Comparison of ENCODE assay signal across 29 mouse cellular contexts in genomic region chr10:108514671-108515070, GRCm38 (mm10).
DNase-seq lines count a peak whose midpoint lies in the region; ATAC-seq and TF ChIP-seq lines count a peak whose summit lies in the region.
"Had no signal": no experiment of that assay in that cellular context is flagged by ENCODE, and none has a peak within 500 bp of the region (broad histone marks: within the 10 kb centered on the region; RNA-seq: fewer than 3 reads in every experiment).

No protein-coding gene starts in this region.

- H3K4me3 ChIP-seq in hindbrain, embryonic 15.5 days, result no peak overlapping the region
- no peak overlapping the region for H3K4me3 ChIP-seq in hindbrain, embryonic 10.5 days
- no peak overlapping the region for H3K4me3 ChIP-seq in neural tube, embryonic 13.5 days
- no peak overlapping the region for H3K4me3 ChIP-seq in cortical plate, adult 2 months (ENCODE audit: insufficient read depth, low read length)
- H3K4me3 ChIP-seq in small intestine, adult 2 months (ENCODE audit: low read depth, low read length), result no peak overlapping the region
- H3K4me3 ChIP-seq: erythroblast, embryonic 14.5 days; forebrain, embryonic 12.5 days; hindbrain, embryonic 13.5 days; liver, embryonic 13.5 days; midbrain, embryonic 15.5 days had no signal

- no peak for ATAC-seq in hindbrain, embryonic 15.5 days (ENCODE audit: low FRiP score, low read depth)
- no peak for ATAC-seq in neural tube, embryonic 13.5 days (ENCODE audit: low read depth)
- ATAC-seq: intestine, postnatal 0 days; midbrain, embryonic 15.5 days had no signal

- H3K27me3 ChIP-seq in hindbrain, embryonic 15.5 days, result no peaks in the 10 kb centered on the region
- H3K27me3 ChIP-seq in hindbrain, embryonic 10.5 days (ENCODE audit: insufficient read depth, poor library complexity, severe bottlenecking), result no peaks in the 10 kb centered on the region
- no peaks in the 10 kb centered on the region for H3K27me3 ChIP-seq in neural tube, embryonic 13.5 days
- H3K27me3 ChIP-seq in small intestine, adult 2 months (ENCODE audit: control insufficient read depth, insufficient read depth, low read length), result no peaks in the 10 kb centered on the region
- H3K27me3 ChIP-seq: CH12.LX; forebrain, embryonic 12.5 days; hindbrain, embryonic 13.5 days; liver, embryonic 13.5 days; midbrain, embryonic 15.5 days had no signal

- TF ChIP-seq POLR2A in cortical plate, adult 2 months (IDR thresholded peaks at IDR 0.05; ENCODE audit: extremely low read depth, insufficient read depth, low read length), result no peak
- no peak for TF ChIP-seq POLR2A in small intestine, adult 2 months (IDR thresholded peaks at IDR 0.05; ENCODE audit: low read depth, low read length)

- DNase-seq in hindbrain, embryonic 10.5 days (ENCODE audit: low spot score), result no peak
- no peak for DNase-seq in neural tube, embryonic 10.5 days (ENCODE audit: extremely low spot score, low spot score)
- DNase-seq in frontal cortex, postnatal 10 days (ENCODE audit: low spot score in 2 of 2), result no peak
- DNase-seq: adrenal gland, postnatal 10 days; cerebellum, adult 18-20 months; cerebellum, postnatal 10 days; gastrocnemius, postnatal 10 days; heart, postnatal 36 days; kidney, adult 9 months; kidney, postnatal 10 days; left cerebral cortex, postnatal 4 days; liver, embryonic 13.5 days; lung, adult 2 months; lung, postnatal 10 days; right cerebral cortex, postnatal 14 days; thymus, adult 18-20 months; thymus, postnatal 4 days had no signal

- no peak overlapping the region for H3K4me2 ChIP-seq in hindbrain, embryonic 15.5 days
- no peak overlapping the region for H3K4me2 ChIP-seq in neural tube, embryonic 13.5 days
- H3K4me2 ChIP-seq: forebrain, embryonic 12.5 days; hindbrain, embryonic 13.5 days; liver, embryonic 13.5 days; midbrain, embryonic 15.5 days had no signal

- no peaks in the 10 kb centered on the region for H3K4me1 ChIP-seq in hindbrain, embryonic 15.5 days (replicated peaks)
- H3K4me1 ChIP-seq in hindbrain, embryonic 10.5 days (replicated peaks), result no peaks in the 10 kb centered on the region
- no peaks in the 10 kb centered on the region for H3K4me1 ChIP-seq in neural tube, embryonic 13.5 days (replicated peaks)
- H3K4me1 ChIP-seq in cortical plate, adult 2 months (ENCODE audit: control insufficient read depth, insufficient read depth, low read length), result peaks cover 7% of the 10 kb centered on the region; the same call in 1 of the 2 replicates
- H3K4me1 ChIP-seq in small intestine, adult 2 months (ENCODE audit: control insufficient read depth, insufficient read depth, insufficient read length, low read length), result no peaks in the 10 kb centered on the region
- H3K4me1 ChIP-seq: forebrain, embryonic 12.5 days; hindbrain, embryonic 13.5 days; liver, embryonic 13.5 days; midbrain, embryonic 15.5 days had no signal

- H3K36me3 ChIP-seq in hindbrain, embryonic 15.5 days, result no peaks in the 10 kb centered on the region
- H3K36me3 ChIP-seq in hindbrain, embryonic 10.5 days, result no peaks in the 10 kb centered on the region
- H3K36me3 ChIP-seq in neural tube, embryonic 13.5 days, result no peaks in the 10 kb centered on the region
- H3K36me3 ChIP-seq in small intestine, adult 2 months (ENCODE audit: control insufficient read depth, insufficient read depth, low read length), result no peaks in the 10 kb centered on the region
- H3K36me3 ChIP-seq: forebrain, embryonic 12.5 days; hindbrain, embryonic 13.5 days; liver, embryonic 13.5 days; midbrain, embryonic 15.5 days had no signal

- H3K27ac ChIP-seq in hindbrain, embryonic 15.5 days (replicated peaks), result 0 out of 2 replicates have a peak overlapping the region, but pooled peaks have one; percentile 28
- no peak overlapping the region for H3K27ac ChIP-seq in hindbrain, embryonic 10.5 days
- H3K27ac ChIP-seq in neural tube, embryonic 13.5 days (replicated peaks), result 0 out of 2 replicates have a peak overlapping the region, but pooled peaks have one; percentile 38
- peak overlapping the region; percentile 84; the same call in 1 of the 2 replicates for H3K27ac ChIP-seq in cortical plate, adult 2 months (ENCODE audit: insufficient read depth, low read length)
- 0 out of 2 replicates have a peak overlapping the region, but pooled peaks have one; percentile 54 for H3K27ac ChIP-seq in small intestine, adult 2 months (ENCODE audit: insufficient read depth, low read depth, low read length)
- H3K27ac ChIP-seq: forebrain, embryonic 12.5 days; hindbrain, embryonic 13.5 days; liver, embryonic 13.5 days; macrophage; midbrain, embryonic 15.5 days; stomach, postnatal 0 days had no signal

- H3K9me3 ChIP-seq in hindbrain, embryonic 15.5 days, result no peaks in the 10 kb centered on the region
- H3K9me3 ChIP-seq in hindbrain, embryonic 10.5 days, result no peaks in the 10 kb centered on the region
- H3K9me3 ChIP-seq in neural tube, embryonic 13.5 days, result no peaks in the 10 kb centered on the region
- H3K9me3 ChIP-seq: forebrain, embryonic 12.5 days; hindbrain, embryonic 13.5 days; liver, embryonic 13.5 days; midbrain, embryonic 15.5 days had no signal

- TF ChIP-seq CTCF in cortical plate, adult 2 months (IDR thresholded peaks at IDR 0.05; ENCODE audit: extremely low read depth, insufficient read depth, low read length), result no peak
- no peak for TF ChIP-seq CTCF in small intestine, adult 2 months (IDR thresholded peaks at IDR 0.05; ENCODE audit: extremely low read depth, insufficient read length, insufficient replicate concordance, low read depth, low read length)

- 56% methylated on average over 7 of the region's 7 CpGs for WGBS in hindbrain, embryonic 15.5 days
- WGBS in hindbrain, embryonic 10.5 days, result 72% methylated on average over 7 of the region's 7 CpGs
- WGBS in neural tube, embryonic 13.5 days, result 76% methylated on average over 7 of the region's 7 CpGs
- 71% methylated on average over 7 of the region's 7 CpGs for WGBS in small intestine, adult 2 months

- no peak overlapping the region for H3K9ac ChIP-seq in hindbrain, embryonic 15.5 days
- no peak overlapping the region for H3K9ac ChIP-seq in neural tube, embryonic 13.5 days
- H3K9ac ChIP-seq: forebrain, embryonic 12.5 days; hindbrain, embryonic 13.5 days; liver, embryonic 13.5 days; midbrain, embryonic 15.5 days had no signal
